Mouse (Mus musculus) hindbrain, embryonic 16.5 days (tissue): ENCODE data around the gene S1pr3. TPM values are rescaled to one million over a fixed set of nuclear protein-coding genes. Genes with fewer than 3 reads are reported as not detected.
A peak's percentile ranks its signal among the peaks of the same experiment; 100 is the strongest.

Experiments used
- ATAC-seq: fragments of 200-750 bp; cut with Nextera tagmentation; 2 replicates; pipeline ENCODE4 v1.8.0; 2017; ENCODE audit warnings: moderate TSS enrichment, moderate library complexity
- H3K27ac ChIP-seq: fragments of 300-500 bp; sonication (generic); 2 replicates; pipeline ENCODE4 v1.5.1; 2014; ENCODE audit warnings: low read depth, mild to moderate bottlenecking, control low read depth, low read length, moderate library complexity
- H3K27me3 ChIP-seq: fragments of 300-500 bp; sonication (generic); replicated peaks from 2 replicates; pipeline ENCODE4 v1.6.1; 2014; ENCODE audit warnings: low read length; ENCODE audit not compliant: control insufficient read depth, insufficient read depth
- H3K36me3 ChIP-seq: fragments of 300-500 bp; sonication (generic); 2 replicates; pipeline ENCODE4 v1.6.1; 2014; ENCODE audit warnings: mild to moderate bottlenecking, low read length, moderate library complexity, mixed read lengths; ENCODE audit not compliant: control insufficient read depth, insufficient read depth
- H3K4me1 ChIP-seq: fragments of 300-500 bp; sonication (generic); 2 replicates; pipeline ENCODE4 v1.6.1; 2014; ENCODE audit warnings: low read depth, low read length; ENCODE audit not compliant: control insufficient read depth, insufficient read depth
- H3K4me2 ChIP-seq: fragments of 300-500 bp; sonication (generic); 2 replicates; pipeline ENCODE4 v1.6.1; 2014; ENCODE audit warnings: mild to moderate bottlenecking, low read length, control low read depth, moderate library complexity
- H3K4me3 ChIP-seq: fragments of 300-500 bp; sonication (generic); 2 replicates; pipeline ENCODE4 v1.5.1; 2014; ENCODE audit warnings: mild to moderate bottlenecking, low read length, control low read depth, moderate library complexity
- H3K9ac ChIP-seq: fragments of 300-500 bp; sonication (generic); 2 replicates; pipeline ENCODE4 v1.6.1; 2014; ENCODE audit warnings: low read depth, mild to moderate bottlenecking, control low read depth, low read length, moderate library complexity
- H3K9me3 ChIP-seq: fragments of 300-500 bp; sonication (generic); 2 replicates; pipeline ENCODE4 v1.6.1; 2014; ENCODE audit warnings: mild to moderate bottlenecking, low read length, moderate library complexity; ENCODE audit not compliant: control insufficient read depth
- WGBS: fragments of 180-500 bp; shearing (Covaris S2); extraction: QIAGEN DNeasy Blood & Tissue Kit; methylation state at CpG from one replicate; pipeline ENCODE4 v1.1.7; 2014; 5-methylcytosine and 5-hydroxymethylcytosine counted together
- polyA plus RNA-seq: library from polyadenylated mRNA; unstranded; fragments of >200 nt; fragmentation: Nextera tagmentation; extraction: Ambion mirVana; gene quantifications from 2 replicates; pipeline ENCODE4 v1.2.1, GENCODE M21; 2015

Gene S1pr3
- polyA plus RNA-seq, 1 experiment from 2014 or later: 15.0 TPM

GRCm38 (mm10) chr13:51400186-51400719 is 8.2 kb upstream of the S1pr3 start:
- Histone ChIP-seq H3K9ac (peak overlapping the region; percentile 32), H3K36me3 (no peaks in the 10 kb centered on the region), H3K4me2 (peak overlapping the region; percentile 81), H3K4me3 (peak overlapping the region; percentile 41), H3K27me3 (no peaks in the 10 kb centered on the region), H3K27ac (peak overlapping the region; percentile 29), H3K4me1 (peaks cover 4% of the 10 kb centered on the region), H3K9me3 (no peaks in the 10 kb centered on the region; the same call in 1 of the 2 replicates)
- WGBS: 24% methylated on average over 14 of the region's 14 CpGs
- peak; percentile 81 for ATAC-seq

DNA sequence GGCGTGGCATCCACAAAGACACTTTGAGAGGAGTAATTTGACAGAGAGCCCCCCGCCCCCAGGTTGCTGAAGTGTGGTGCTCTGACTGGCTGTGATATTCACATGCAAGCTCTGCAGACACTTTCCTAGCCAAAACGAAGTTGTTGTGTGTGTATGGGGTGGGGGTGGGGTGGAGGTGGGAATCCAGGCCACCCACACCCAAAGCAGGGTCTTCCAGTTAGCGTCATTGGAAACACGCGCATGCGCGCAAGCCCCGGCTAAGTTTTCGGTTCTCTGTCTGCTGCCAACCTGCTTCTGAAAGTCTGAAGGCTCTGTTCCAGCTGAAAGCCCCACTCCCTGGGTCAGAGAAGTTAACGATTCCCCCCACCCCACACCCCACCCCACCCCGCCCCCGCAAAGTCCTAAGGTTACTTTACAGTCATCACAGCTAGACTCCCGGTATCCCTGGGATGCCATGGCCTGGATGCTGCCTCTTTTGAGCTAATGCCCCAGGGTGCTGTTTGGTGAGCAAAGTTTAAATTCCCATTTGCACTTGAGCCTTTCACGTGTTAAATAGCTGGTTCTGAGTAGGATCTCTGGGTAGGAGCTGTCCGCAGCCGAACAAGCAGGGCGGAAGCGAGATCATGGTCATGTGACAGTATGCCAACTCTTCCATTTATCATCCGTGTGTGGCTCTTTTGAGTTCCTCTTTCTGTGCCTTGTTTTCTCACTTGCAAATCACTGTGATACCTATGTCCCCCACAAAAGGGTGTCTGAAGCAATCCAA is 7.5 kb upstream of the S1pr3 start:
- H3K27me3 ChIP-seq: no peaks in the 10 kb centered on the region
- peak overlapping the region; percentile 35 for H3K27ac ChIP-seq
- peak overlapping the region; percentile 32 for H3K9ac ChIP-seq
- peak overlapping the region; percentile 41 for H3K4me3 ChIP-seq
- no peaks in the 10 kb centered on the region for H3K36me3 ChIP-seq
- H3K4me1 ChIP-seq: peaks cover 4% of the 10 kb centered on the region
- H3K9me3 ChIP-seq: no peaks in the 10 kb centered on the region
- peak overlapping the region; percentile 81 for H3K4me2 ChIP-seq
- WGBS: 5% methylated on average over 20 of the region's 20 CpGs
- peak; percentile 90 for ATAC-seq

DNA sequence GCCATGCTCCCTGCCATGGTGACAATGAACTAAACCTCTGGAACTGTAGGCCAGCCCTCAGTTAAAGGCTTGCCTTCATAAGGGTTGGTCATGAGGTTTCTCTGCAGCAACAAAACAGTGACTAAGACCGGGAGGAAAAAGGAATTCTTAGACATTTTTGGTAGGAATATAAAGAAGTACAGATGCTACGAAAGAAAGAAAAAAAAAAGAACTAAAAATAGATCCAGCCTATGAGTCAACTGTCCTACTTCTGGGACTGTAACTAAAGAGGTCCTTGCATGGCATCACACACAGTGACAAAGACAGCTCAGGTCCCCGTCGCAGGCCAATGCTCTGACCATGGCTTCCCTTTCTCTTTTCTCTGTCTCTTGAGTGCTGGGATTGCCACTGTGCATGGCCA is 3.9 kb upstream of the S1pr3 start:
- no peak overlapping the region for H3K4me3 ChIP-seq
- ATAC-seq: no peak

DNA sequence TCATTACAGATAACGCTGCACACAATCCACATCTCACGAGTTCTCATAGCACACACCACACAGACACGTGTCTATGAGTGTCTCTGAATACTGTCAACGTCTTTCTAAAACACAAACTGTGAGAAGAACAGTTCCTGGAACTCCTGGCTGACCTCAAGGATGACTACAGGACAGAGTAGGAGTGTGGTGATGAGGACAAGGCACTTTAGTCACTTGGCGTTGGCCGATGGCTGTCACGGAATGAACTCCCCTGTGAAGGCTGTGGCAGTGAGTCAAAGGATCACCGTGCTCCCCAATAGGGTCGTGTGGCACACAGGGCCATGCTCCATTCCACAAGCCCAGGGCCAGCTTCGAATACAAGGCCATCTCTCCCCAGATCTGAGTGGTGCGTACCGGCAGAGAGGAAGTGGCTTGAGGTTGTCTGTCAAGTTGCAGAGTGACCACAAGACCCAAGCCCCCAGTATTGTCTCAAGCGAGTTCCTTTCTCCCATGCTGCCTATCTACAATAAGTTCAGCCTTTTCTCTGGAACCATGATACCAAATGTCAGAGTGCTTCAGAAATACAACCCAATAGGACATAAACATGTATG is 2.6 kb upstream of the S1pr3 start:
- 94% methylated on average over 13 of the region's 13 CpGs for WGBS
- Histone ChIP-seq H3K4me3 (no peak overlapping the region), H3K27ac (no peak overlapping the region), H3K9me3 (no peaks in the 10 kb centered on the region), H3K9ac (no peak overlapping the region), H3K4me1 (peaks cover 18% of the 10 kb centered on the region), H3K4me2 (no peak overlapping the region), H3K36me3 (no peaks in the 10 kb centered on the region), H3K27me3 (no peaks in the 10 kb centered on the region)
- no peak for ATAC-seq

More for the DNA sequence above, 3.9 kb upstream of the S1pr3 start:
- Histone ChIP-seq H3K9me3 (no peaks in the 10 kb centered on the region), H3K4me1 (peaks cover 18% of the 10 kb centered on the region), H3K4me2 (no peak overlapping the region), H3K27me3 (no peaks in the 10 kb centered on the region), H3K27ac (no peak overlapping the region), H3K36me3 (no peaks in the 10 kb centered on the region), H3K9ac (no peak overlapping the region)
- WGBS: 89% methylated on average over 4 of the region's 4 CpGs

- Histone ChIP-seq H3K27ac (no peak overlapping the region), H3K9ac (no peak overlapping the region), H3K36me3 (no peaks in the 10 kb centered on the region), H3K9me3 (no peaks in the 10 kb centered on the region), H3K4me3 (no peak overlapping the region; the same call in 1 of the 2 replicates), H3K27me3 (no peaks in the 10 kb centered on the region), H3K4me1 (peaks cover 14% of the 10 kb centered on the region), H3K4me2 (peak overlapping the region; percentile 76; the same call in 1 of the 2 replicates)
- ATAC-seq: no peak
- WGBS: 26% methylated on average over 13 of the region's 13 CpGs
Observed at GRCm38 (mm10) chr13:51407541-51408217, 760 bp upstream of the S1pr3 start.

DNA sequence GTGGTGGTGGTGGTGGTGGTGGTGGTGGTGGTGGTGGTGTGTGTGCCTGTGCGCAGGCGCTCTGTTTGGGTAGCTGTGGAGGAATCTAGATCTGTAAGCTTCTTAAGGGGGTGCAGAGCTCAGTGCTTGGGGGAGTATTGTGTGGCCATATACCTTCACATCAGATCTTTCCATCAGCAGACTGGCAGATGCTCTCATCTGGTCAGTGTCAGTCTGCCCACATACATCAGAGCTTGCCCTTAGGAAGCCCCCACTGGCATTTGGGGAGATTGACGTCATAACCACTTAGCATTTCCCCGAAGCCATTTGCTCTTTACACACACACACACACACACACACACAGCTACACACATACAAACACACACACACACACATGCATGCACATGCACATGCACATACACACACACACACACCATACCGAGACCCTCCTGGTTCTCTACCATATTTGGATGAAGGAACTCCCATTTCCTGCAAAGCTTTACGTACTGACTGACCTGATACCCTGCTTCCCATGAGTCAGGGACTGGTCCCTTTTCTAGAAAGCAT is 1.6 kb downstream of the S1pr3 start:
- Histone ChIP-seq H3K9ac (no peak overlapping the region), H3K27me3 (no peaks in the 10 kb centered on the region), H3K36me3 (no peaks in the 10 kb centered on the region; the same call in 1 of the 2 replicates), H3K4me3 (no peak overlapping the region), H3K9me3 (no peaks in the 10 kb centered on the region), H3K4me2 (no peak overlapping the region), H3K27ac (no peak overlapping the region), H3K4me1 (peaks cover 14% of the 10 kb centered on the region)
- no peak for ATAC-seq
- 82% methylated on average over 6 of the region's 6 CpGs for WGBS

DNA sequence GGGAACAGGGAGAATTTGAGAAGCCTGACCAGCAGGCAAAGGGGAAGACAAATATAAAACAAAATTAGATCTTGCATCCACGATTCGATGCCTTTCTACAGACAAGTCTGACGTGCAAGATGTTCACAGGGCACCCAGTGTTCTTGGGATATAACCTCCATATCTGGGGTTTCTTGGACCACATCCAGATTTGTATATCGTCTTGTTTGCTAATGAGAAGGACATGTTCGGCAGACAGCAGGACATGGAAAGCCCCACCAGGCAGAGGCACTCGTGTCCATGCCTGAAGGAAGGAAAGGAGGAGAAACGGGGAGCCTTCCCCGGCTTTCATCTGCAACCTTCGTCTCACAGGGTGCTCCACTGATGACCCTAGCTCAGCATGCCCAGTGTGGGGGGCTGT is 2.8 kb downstream of the S1pr3 start:
- Histone ChIP-seq H3K9ac (no peak overlapping the region), H3K36me3 (no peaks in the 10 kb centered on the region; the same call in 1 of the 2 replicates), H3K27me3 (no peaks in the 10 kb centered on the region), H3K4me1 (peaks cover 14% of the 10 kb centered on the region), H3K4me3 (no peak overlapping the region), H3K27ac (no peak overlapping the region), H3K4me2 (no peak overlapping the region), H3K9me3 (no peaks in the 10 kb centered on the region; the same call in 1 of the 2 replicates)
- WGBS: 66% methylated on average over 9 of the region's 9 CpGs
- no peak for ATAC-seq

DNA sequence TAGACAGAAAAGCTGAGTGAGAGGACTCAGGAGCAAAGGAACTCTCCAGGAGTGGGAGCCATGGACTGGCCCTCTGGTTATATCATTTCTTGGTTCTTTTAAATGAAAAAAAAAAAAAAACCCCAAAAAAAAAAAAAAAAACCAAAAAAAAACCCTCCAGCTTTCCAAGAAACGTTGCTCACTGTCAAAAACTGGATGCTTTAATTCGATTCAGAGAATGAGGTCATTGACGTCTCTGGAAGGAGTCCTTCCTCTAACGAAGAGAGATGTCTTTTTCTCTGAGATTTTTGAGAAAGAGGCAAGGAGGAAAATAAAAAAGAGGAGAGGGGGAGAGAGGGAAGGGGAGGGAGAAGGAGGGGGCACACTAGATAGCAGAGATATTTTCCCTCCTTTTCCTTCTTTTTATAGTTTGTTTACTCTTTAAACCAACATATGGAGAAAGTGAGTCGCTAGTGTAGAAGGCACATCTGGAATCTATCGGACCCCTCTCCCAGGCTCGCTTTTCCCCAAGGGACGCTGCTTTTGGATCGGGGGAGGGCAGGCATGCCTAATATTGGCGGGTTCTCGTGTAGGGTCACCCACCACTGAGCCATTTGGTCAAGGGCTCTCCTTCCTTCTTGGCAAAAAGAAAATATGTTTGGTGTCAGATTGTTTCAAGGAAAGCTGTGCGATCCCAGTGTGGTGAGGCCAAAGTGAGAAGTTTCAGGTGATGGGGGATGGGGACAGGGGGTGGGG is 3.4 kb downstream of the S1pr3 start:
- Histone ChIP-seq H3K36me3 (no peaks in the 10 kb centered on the region; the same call in 1 of the 2 replicates), H3K27ac (no peak overlapping the region), H3K9me3 (no peaks in the 10 kb centered on the region; the same call in 1 of the 2 replicates), H3K4me3 (no peak overlapping the region), H3K9ac (no peak overlapping the region), H3K4me2 (no peak overlapping the region), H3K4me1 (peaks cover 14% of the 10 kb centered on the region), H3K27me3 (no peaks in the 10 kb centered on the region)
- WGBS: 58% methylated on average over 12 of the region's 12 CpGs
- ATAC-seq: no peak
